In genomic region chr1:191317591-191318196, GRCm38 (mm10) we compare ENCODE assay signal across 8 mouse cellular contexts. TPM values are rescaled to one million over a fixed set of nuclear protein-coding genes. Genes with fewer than 3 reads are reported as not detected.
DNase-seq lines count a peak whose midpoint lies in the region; ATAC-seq lines count a peak whose summit lies in the region.

Gene Nenf (minus strand): TSS chr1:191318194.

- peak within 1 kb of the TSS; percentile 76 for H3K27ac ChIP-seq in hindbrain, embryonic 13.5 days

- DNase-seq in cerebellum, postnatal 36 days, result peak; percentile 78 to 81
- DNase-seq in frontal cortex, postnatal 36 days (ENCODE audit: low spot score in 2 of 2), result peak; percentile 71 to 74
- peak; percentile 76 to 79 for DNase-seq in layer of hippocampus, postnatal 36 days
- peak; percentile 87 to 91 for DNase-seq in lung, postnatal 4 days
- DNase-seq in right cerebral cortex, adult 18-20 months, result peak; percentile 78
- peak; percentile 27 for DNase-seq in urinary bladder, postnatal 10 days (ENCODE audit: low spot score)

- WGBS in hindbrain, embryonic 13.5 days, result under 1% methylated on average over 54 of the region's 54 CpGs

- peak within 1 kb of the TSS; percentile 70 for H3K4me3 ChIP-seq in hindbrain, embryonic 13.5 days

- no peaks in the 10 kb centered on the region for H3K9me3 ChIP-seq in hindbrain, embryonic 13.5 days

- no peaks in the 10 kb centered on the region for H3K27me3 ChIP-seq in hindbrain, embryonic 13.5 days

- peak within 1 kb of the TSS; percentile 91 for H3K9ac ChIP-seq in hindbrain, embryonic 13.5 days

- no peaks in the 10 kb centered on the region for H3K36me3 ChIP-seq in hindbrain, embryonic 13.5 days

- peak; percentile 80 for ATAC-seq in activated CD4-positive, CD25-positive, alpha-beta regulatory T cell, adult 4 months
- ATAC-seq in hindbrain, embryonic 13.5 days (ENCODE audit: low FRiP score), result peak; percentile 89

- peak within 1 kb of the TSS; percentile 75 for H3K4me2 ChIP-seq in hindbrain, embryonic 13.5 days

- peaks cover 12% of the 10 kb centered on the region for H3K4me1 ChIP-seq in hindbrain, embryonic 13.5 days (replicated peaks)

RNA-seq across cellular contexts. Expression of gene Nenf, which starts in this region (rescaled TPM):
- polyA plus RNA-seq in activated CD4-positive, CD25-positive, alpha-beta regulatory T cell, adult 4 months (2017; shearing (Covaris generic)), result under 1 TPM; 0.75 to 0.93 TPM
- polyA plus RNA-seq in hindbrain, embryonic 13.5 days (2015; fragmentation: Nextera tagmentation; extraction: Ambion mirVana), result 105 and 109 TPM in 2 replicates
- total RNA-seq in layer of hippocampus, postnatal 36 days (2021), result 10 to 100 TPM; 60.5 to 66.7 TPM

Comparison
In these comparisons a context has a peak if more than half of its experiments do, and no peak if none do; other contexts are left out.
1. Peak in every context shown above with its lines: DNase-seq, ATAC-seq, H3K4me3 ChIP-seq and H3K27ac ChIP-seq.
2. RNA of gene Nenf (polyA plus RNA-seq): 105 to 109 TPM in hindbrain, embryonic 13.5 days; 0.75 to 0.93 TPM in activated CD4-positive, CD25-positive, alpha-beta regulatory T cell, adult 4 months; every median in the first group is over 10 times any median in the second.
3. Peak in ATAC-seq in activated CD4-positive, CD25-positive, alpha-beta regulatory T cell, adult 4 months; RNA of the gene not detected or under 1 TPM.
4. DNase-seq: peak in every context shown above with its lines; median percentile 89 in lung, postnatal 4 days; 80 in cerebellum, postnatal 36 days; 78 in right cerebral cortex, adult 18-20 months; 78 in layer of hippocampus, postnatal 36 days; 72 in frontal cortex, postnatal 36 days; 27 in urinary bladder, postnatal 10 days.